Mouse (Mus musculus) monocyte, adult 2 months (primary cell): Measurements from ENCODE around the gene Gpr61.

Experiments used
- DNase-seq, 2 experiments: peaks; one replicate each; pipeline ENCODE4 v3.0.0; 2022; ENCODE audit warnings: low spot score in 2 of 2, low read depth in 1 of 2

Gpr61 gene

DNA sequence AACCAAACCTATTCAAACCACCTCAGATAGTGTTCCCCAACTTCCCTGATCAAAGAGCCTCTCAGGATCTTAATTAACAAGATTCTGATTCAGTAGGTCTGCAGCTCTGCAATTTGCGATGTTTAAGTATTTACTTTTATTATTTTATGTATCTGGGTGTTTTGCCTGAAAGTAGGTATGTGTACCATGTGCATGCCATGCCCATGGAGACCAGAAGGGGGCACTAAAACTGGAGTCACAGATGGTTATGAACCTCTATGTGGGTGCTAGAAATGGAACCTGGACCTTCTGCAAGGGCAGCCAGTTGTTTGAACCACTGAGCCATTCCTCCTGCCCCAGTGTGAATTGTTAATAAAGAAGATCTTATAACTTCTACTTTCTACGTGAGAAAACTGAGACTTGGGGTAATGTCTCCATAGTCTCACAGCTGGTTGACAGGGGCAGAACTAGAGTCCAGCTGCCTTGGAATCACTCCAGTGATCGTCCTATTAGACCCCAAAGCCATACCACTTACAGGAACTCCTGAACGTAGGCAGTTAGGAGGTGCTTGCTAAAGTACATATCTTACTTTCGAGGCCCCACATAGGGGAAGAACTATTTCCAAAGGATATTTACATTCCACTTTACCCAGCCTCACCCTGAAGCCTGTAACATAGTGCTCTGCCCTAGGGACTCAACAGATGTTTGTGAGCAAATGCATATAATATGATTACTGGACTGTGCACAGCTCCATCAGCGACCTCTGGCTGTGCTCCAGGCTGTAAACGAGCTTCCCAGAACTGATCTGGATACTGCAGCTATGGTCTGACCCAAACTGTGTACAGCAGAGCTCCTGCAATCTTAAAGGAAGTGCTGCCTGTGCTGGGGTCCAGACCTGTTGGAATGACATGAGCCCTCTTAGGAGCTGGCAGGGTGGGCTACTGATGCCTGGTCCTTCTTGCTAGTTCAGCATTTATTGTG is 24.4 kb upstream of the Gpr61 start:
- no peak for DNase-seq

DNA sequence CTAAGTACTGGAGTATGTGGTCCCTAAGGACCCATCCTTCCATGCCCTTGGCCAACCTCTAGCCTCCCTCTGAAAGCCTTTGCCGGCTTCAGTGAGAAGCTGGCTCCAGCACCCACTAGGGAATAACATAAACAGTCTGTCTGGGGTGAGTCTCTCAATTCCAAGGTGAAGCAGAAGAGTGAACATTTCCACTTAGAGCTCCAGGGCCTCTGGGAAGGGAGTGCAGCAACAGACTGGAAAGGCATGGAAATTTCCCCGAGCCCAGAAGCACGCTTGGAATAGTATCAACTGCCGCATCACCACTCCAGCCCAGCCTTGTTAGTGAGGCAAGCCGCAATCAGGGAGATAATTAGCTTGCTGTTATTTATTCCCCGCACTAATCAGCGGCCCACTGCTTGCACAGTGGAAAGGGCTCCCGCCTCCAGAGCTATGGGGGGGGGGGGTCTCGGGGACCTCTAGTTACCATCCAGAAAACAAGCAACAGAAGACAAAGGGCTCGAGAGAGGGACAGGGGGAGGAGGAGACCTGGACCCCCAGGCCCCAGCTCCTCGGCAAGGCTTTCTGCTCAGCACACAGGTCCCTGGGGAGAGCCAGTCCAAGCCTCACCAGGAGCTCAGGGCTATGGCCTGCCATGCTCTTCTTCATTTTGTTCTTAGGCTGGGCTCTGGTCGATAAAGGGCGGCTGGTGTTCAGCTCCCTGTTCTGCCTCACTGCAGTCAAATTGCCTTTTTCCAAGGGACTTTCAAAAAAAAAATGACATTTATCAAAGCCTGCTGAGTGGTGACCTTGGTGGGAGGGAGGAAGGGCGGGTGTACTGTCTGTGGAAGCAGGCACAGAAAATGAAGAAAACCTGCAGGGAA is 20.2 kb upstream of the Gpr61 start:
- no peak for DNase-seq

DNA sequence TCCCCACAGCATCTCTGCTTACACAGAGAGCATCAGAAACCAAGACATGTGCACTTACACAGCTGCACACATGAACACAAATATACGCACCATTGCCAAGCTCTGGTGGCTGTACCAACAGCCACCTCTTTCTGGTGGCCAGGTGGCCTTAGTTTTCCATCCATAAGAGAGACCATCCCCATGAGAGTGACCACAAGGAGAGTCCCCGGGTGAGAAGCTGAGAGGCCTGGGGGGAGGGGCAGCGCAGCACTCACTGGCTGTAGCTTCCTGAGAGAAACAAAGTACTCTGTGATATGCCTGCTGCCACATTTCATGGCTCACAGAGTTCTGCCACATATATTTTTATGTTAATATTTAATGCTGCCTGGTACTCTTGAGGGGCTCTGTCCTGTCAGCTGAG is 14.5 kb upstream of the Gpr61 start:
- no peak for DNase-seq

DNA sequence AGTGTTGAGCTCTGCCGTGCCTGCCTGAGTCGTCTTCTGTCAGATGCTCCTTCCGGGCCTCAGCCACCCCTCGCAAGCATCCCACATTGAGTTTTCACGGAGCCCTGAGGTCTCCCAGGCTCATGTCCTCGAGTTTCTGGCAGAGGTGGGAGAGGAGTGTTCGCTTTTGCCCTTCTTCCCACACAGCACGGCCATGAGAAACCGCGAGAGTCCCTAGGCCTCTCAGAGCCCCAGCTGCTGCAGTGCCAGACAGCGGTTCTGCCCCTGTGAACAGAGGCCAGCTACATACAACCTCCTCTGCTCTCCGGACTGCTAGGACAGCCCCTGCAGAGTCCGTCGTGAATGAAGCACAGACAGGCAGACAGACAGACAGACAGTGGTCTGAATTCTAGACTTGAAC is 12.8 kb upstream of the Gpr61 start:
- DNase-seq: no peak

DNA sequence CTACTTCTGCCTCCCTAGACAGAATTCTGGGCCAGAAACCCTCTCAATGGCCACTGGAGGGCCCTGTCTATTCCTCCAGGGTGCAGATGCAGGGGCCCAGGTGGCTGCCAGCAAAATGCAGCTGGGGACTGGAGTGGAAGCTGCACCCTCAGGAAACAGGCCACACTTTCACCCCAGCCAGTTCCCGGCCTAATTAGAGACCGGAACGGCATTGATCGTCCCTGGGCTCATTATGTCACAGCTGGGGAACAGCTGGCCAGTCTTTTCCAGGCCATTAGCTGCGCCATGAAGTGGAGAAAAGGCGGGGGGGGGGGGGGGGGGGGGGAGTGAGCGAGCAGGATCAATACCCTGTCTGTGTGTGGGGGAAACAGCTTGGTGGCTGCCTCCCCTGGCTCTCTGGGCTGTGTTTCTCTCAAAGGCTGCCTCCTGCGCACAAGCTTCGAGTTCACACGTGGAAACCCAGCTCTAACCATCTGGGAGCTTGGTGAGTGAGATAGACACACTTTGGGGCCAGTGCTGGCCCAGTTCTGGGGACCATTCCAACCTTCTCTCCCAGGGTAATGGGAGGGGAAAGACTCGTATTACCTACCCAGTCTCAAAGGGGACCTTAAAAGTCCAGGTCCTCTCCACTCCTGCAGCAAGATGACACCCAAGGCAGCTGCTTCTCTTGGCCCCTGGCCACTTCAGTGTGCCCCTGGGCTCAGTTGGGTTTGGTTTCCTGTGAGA is 12.0 kb upstream of the Gpr61 start:
- no peak for DNase-seq

DNA sequence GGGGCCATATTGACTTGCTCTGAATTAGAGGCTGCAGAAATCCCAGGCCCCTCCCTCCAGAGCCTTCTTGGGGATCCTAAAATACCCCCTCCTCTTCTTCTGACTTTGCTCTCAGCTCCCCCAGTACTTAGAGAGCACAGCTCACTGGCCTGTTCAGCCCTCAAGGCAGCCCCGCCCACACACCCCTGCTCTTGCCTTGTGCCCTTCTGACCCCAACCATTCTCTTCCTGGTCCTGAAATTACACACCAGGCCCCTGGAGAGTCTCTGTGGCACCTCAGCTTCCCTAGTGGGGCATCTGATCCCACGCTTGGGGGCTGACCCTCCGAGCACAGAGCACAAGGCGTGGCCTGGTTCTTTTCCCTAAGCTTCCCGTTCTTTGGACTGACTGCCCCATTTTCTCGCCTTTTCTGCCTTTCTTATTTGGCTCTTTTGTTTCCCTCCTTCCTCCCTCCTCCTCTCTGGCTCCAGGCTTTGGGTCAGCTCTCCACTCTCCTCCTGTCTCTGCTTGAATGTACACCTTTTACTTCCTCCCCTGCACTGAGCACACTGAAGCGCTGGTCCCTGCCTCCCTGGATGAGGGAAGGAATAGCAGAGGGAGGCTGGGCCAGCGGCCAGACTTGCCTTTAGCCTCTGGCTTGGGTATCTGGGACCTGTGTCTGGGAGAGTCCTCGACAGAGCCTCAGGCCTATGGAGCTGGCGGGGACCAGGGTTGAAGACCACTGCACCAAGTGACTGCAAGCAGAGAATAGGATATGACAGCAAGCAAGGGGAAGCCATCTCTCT is 11.0 kb upstream of the Gpr61 start:
- no peak for DNase-seq

DNA sequence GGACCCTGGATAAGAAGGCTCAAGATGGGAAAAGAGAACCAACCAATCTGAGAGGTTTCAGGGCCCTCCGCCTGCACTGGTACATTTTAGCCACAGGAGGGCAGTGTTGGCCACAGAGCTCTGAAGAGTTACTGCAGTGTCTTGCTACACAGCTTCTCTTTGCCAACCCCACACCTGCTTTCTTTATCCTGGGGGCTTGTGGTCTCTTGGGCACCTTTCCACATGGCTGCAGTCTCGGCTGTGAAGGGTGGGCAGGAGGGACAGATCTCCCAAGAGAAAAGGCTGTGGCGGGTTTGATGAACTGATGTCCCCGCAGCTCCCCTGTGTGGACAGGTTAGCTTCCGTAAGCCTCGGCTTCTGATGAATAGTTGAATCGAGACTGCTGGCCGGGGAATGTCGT is 10.1 kb upstream of the Gpr61 start:
- peak; percentile 39 to 65 for DNase-seq

DNA sequence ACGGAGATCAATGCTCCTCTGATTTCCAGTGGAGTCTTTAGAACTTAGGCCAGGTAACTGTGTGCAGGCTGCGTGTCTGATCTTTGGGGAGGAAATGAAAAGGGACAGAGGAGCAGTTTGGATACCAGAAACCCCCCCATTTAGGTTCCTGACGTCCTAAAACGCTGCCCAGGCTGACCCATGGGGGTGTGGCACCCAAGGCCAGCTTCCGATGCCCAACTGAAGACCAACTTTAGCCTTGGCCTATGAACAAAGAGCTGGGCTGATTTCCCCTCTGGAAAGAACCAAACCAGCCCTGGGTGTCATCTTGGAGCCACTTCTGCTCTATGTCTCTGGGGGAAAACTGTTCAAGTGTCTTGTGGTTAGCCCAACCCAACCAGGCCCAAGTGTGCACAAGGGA is 9.4 kb upstream of the Gpr61 start:
- no peak for DNase-seq

DNA sequence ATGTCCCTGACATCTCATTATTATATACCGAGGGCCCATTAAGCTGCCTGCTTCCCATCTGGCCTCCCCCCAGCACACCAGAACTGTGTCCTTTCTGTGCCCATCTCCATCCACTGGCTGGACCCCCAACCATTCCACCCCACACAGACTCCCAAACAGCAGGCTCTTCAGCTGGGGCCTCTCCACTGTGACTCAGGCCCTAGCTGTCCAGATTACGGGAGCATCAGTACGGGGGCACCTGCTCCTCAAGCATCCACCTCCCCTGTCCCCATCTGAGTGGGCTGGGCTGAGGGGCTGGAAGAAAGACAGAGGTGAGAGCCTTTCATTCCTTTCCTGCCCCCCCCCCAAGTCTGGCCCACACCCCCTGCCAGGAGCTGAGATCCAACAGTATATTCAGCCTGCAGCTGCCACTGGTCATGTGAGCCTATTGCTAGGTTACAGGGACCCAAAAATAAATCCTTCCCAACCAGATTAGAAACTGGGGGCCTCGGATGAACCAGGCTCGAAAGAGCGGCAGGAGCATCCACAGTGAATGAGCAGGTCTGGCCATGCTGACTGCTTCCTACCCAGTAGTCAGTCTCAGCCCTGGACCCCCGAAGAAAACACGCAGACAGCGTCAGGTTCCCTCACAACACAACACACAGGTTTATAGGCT is 3.8 kb upstream of the Gpr61 start:
- DNase-seq: no peak

DNA sequence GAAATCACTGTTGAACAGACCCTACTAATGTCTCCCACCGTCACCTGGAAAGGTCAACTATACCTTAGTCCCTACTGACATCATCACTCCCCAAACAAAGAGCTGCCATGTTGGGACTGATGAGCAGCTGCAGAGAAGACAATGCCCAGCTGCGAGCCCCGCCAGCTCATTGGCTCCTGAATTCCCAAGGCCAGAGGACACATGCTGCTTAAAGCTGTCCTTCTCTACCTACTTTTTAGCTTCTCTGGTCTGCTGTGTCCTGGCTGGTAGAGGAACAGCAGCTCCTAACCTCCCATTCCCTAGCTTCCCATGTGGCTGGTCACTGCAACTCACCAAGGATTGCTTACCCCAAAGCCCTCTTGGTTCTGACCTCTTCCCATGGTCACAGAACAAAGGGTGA is 2.4 kb downstream of the Gpr61 start:
- no peak for DNase-seq

DNA sequence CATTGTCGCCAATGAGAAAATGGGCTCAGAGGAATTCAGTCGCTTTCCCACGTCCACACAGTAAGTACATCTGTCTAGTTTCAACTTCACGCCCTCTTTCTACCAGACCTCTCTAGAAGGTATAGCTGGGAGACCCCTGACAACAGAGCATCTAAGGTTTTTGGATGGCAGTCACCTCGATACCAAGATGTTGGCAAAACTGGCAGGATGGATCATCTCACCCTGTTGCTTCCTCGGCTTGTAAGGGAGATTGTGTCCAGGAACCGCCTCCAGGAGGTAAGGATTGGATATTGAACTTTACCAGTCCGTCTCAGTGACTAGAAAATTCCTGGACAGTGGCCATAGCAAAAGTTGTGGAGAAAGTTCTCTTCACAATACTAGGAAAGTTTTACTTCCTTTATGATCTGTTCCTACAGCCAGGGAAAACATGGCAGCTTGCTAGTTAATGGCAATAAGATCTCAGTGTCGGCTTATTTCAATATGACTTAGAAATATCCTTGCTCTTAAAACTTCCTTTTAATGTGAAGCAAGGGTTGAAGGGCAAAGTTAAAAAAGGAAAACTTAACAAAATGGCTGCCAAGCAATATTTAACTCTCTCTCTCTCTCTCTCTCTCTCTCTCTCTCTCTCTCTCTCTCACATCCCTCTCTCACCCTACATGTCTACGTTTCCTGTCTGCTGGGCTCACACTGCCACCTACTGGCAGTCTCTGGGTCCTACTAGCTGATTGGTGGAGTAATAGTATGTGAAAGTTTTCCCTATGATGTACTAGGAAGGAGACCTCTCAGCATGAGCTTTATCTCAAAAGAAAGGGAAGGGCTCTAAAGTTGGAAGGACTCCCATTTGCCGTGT is 7.1 kb downstream of the Gpr61 start:
- DNase-seq: peak; percentile 37 to 71

DNA sequence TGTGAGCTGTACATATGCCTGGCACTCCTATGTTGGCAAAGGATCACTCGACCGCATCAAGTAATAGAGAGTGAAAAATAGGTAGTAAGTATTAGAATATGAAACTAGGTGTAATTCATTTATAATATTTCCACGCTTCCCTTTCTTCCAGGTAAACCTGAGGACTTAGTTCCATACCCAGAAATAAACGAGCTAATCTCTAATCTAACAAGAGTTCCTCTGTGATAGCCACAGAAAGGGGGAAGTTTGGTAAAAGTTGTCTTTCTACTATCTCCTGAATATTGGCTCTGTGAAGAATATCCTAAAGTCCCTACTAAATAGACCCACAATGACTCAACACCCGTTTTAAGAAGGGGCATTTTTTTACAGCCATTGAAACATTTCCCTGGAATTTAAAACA is 8.0 kb downstream of the Gpr61 start:
- DNase-seq: no peak

DNA sequence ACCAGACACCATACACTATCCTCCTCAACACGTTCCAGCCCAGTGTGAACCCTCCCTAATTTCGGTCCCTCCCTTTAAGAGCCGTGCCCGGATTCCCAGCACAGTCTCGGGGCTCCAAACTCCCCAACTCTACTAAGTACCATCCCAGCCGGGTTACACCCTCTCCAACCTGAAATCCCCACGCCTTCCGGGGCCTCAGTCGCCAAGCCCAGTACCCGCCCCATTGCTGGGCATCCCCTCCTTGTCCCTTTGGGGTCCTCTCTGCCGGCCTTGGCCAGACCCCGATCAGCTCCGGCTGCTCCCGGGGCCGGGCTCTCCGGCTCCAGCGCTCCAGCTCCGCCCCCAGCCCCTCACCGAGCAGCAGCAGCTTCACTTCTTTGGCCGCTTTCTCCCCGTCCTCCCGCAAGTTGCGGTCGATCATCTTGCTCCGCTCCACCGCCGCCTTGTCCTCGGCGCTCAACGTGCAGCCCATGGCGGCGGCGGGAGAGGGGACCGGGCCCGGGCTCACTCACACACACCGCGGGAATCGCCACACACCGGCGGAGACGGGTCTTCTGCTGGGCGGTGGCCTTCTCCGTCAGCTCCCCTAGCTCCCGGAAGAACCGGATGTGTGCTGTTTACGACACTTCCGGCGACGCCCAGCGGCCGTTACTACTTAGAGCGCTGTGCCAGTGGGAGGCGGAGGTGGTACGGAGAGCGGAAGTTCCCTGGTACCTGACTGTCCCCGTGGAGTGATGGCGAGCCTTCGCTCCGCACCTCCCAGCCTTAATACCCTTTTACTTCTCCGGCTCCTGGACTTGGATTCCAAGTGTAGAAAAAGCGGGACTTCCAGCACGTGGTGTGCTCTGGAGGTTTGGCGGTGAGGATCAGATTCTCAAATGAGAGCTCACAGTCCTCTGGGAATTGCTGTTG is 8.9 kb downstream of the Gpr61 start, which contains the start of gene Gnai3:
Gnai3 (minus strand) TSS at position 613 of the 912 bp plus-strand sequence.
- DNase-seq: peak; percentile 73 to 81

DNA sequence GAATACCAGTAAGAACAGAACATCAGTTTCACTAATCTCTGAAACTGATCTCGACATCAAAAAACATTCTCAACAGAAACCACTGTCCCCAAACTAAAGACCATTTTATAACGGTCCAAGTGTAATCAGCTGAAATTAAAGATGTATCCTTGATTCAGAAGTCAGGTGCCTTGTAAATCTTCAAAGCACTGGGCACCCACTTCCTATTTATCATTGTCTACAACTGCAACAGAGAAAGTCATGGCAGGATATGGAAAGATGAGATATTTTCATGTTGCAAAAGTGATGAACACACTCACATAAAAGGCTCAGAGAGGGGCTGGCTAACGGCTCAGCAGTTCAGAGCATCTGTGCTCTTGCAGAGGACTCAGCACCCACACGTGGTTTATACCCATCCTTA is 13.9 kb downstream of the Gpr61 start:
- DNase-seq: no peak

DNA sequence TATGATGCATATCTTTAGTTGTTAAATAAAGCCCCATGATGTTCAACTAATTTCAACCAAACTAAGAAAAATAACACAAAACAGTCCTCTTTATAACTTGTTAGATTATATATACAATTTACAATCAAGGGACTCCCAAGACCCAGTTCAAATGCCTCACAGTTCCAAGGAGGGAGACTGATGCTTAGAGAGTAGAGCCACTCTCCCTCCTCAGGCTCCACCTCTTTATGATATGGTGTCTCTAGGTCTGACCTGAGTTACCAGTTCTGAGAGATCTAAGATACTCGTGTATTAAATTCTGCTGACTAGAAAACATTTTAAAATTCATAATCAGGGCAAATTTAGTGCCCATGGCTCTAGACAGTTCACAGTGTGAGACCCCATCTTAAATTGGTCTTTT is 15.6 kb downstream of the Gpr61 start:
- DNase-seq: no peak

DNA sequence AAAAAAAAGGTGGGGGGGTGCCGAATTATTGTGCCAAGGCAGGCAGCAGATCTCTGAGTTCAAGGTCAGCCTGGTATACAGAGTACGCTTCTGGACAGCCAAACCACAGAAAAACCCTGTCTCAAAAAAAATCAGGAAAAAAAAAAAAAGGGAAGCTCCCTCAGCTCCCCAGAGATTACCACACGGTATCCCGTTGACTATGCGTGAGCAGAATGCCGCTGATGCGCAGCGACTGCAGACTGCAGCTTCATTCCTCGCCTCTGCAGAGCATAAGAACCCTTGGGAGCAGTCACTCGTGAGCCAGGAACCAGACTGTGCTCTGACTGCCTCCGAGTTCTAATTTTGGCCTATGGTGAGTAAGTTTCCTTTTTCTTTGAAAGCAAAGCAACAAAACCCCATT is 20.0 kb downstream of the Gpr61 start:
- DNase-seq: no peak

DNA sequence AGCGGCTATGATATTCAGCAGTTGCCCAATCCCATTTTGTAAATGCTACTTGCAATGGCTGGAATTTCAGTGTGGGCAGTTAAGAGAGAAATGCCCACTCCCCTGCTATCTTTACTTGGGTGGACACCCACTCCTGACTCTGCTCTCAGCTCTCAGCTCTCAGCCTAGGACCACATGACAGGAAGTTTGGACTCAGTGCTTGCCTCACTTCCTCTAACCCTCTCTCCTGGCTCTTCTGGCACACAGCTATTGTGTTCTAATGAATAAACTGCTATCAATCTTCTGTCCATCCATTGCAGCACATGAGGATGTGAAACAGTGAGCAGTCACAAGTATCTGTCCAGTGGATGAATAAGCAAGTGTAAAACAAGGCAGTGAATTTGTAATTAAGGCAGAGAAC is 22.2 kb downstream of the Gpr61 start:
- peak in 1 of 2 experiments; percentile 20 for DNase-seq

DNA sequence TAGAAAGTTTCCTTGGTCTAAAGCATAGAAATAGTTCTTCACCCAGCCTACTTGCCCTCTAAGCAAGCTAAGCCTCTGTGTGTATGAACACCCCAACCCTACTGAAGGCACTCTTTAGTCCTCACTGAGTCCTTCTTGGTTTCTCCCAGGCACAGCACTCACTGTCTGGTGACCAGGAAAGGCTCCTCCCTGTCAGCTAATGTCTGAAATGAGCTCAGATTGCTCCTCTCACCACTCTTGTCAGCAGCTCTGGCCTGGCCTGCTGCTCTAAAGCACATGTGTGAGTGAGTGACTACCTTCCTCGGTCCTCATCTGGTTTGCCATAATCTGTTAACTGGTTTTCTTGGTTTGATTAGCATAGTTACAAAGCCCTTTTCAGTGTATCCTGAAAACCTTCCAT is 22.9 kb downstream of the Gpr61 start:
- no peak for DNase-seq
